Mouse (Mus musculus) layer of hippocampus, adult 9-11 months (tissue): ENCODE measurements at regions not wholly inside any gene's neighbourhood (a gene's known extent, or its start where the extent isn't known, plus 50 kb on each side); places are given as distances from the start of the nearest gene placed in this dataset.

ENCODE experiments used
- DNase-seq: peaks from one replicate; pipeline ENCODE4 v3.0.0; 2022

GRCm38 (mm10) chr10:98485751-98486681 lies 428.2 kb upstream of the Atp2b1 start:
- DNase-seq: peak; percentile 89

GRCm38 (mm10) chr10:98494354-98494753 lies 419.9 kb upstream of the Atp2b1 start:
- peak; percentile 71 for DNase-seq

- DNase-seq: no peak
These were observed 418.0 kb upstream of the Atp2b1 start for GRCm38 (mm10) chr10:98496254-98496653.

- DNase-seq: no peak
These were observed 413.9 kb upstream of the Atp2b1 start for GRCm38 (mm10) chr10:98500315-98500714.

- DNase-seq: no peak
These were observed 412.6 kb upstream of the Atp2b1 start for GRCm38 (mm10) chr10:98501566-98501965.

GRCm38 (mm10) chr10:98504524-98504923 lies 409.7 kb upstream of the Atp2b1 start:
- no peak for DNase-seq

GRCm38 (mm10) chr10:98508515-98509143 lies 405.6 kb upstream of the Atp2b1 start:
- DNase-seq: no peak

- DNase-seq: no peak
These were observed 399.4 kb upstream of the Atp2b1 start for GRCm38 (mm10) chr10:98514836-98515235.

- no peak for DNase-seq
These were observed 396.6 kb upstream of the Atp2b1 start for GRCm38 (mm10) chr10:98517609-98518008.

- DNase-seq: peak; percentile 4
These were observed 384.6 kb upstream of the Atp2b1 start for GRCm38 (mm10) chr10:98529565-98529964.

- DNase-seq: no peak
These were observed 382.8 kb upstream of the Atp2b1 start for GRCm38 (mm10) chr10:98531425-98531824.

- DNase-seq: no peak
These were observed 375.5 kb upstream of the Atp2b1 start for GRCm38 (mm10) chr10:98538706-98539105.

GRCm38 (mm10) chr10:98541062-98541461 lies 373.1 kb upstream of the Atp2b1 start:
- no peak for DNase-seq

GRCm38 (mm10) chr10:98542072-98542471 lies 372.1 kb upstream of the Atp2b1 start:
- no peak for DNase-seq

- no peak for DNase-seq
These were observed 370.8 kb upstream of the Atp2b1 start for GRCm38 (mm10) chr10:98543253-98543997.

GRCm38 (mm10) chr10:98543998-98544349 lies 370.2 kb upstream of the Atp2b1 start:
- DNase-seq: no peak

- no peak for DNase-seq
These were observed 359.6 kb upstream of the Atp2b1 start for GRCm38 (mm10) chr10:98554575-98554974.

GRCm38 (mm10) chr10:98557470-98558060 lies 356.6 kb upstream of the Atp2b1 start:
- DNase-seq: no peak

GRCm38 (mm10) chr10:98558560-98558959 lies 355.6 kb upstream of the Atp2b1 start:
- DNase-seq: no peak

GRCm38 (mm10) chr10:98562297-98562912 lies 351.8 kb upstream of the Atp2b1 start:
- no peak for DNase-seq

- no peak for DNase-seq
These were observed 341.2 kb upstream of the Atp2b1 start for GRCm38 (mm10) chr10:98572782-98573536.

- DNase-seq: peak; percentile 14
These were observed 337.2 kb upstream of the Atp2b1 start for GRCm38 (mm10) chr10:98577040-98577439.
